Mouse (Mus musculus): ENCODE results near the gene Rnf123. TPM values are rescaled to one million over a fixed set of nuclear protein-coding genes. Genes with fewer than 3 reads are reported as not detected.

The Rnf123 gene
- polyA plus RNA-seq, 1 experiment = 393 TPM

DNA sequence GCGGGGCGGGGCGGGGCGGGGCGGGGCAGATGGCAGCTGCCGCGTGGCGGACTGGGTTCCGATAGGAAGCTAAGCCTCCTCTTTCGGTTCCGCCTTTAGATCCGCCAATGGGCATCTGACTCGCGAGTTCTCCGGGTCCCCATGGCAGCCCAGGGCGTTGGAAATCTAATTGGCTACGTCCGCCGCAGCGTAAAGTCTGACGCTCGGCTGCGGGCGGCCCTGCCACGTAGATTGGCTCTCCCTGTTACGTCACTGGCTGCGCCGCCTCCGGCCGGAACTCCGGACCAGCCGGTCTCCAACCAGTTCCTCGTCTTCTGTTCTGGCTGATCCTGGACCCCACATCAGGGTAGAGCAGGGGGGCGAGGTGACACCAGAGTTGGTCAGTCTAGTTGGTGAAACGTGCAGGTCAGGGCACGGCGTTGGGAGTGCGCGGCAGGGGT lies 34.1 kb downstream of the Rnf123 start, which contains the start of gene Gmppb:
Gene Gmppb, plus strand, starts transcription at position 227 of the 440 bp plus-strand sequence.
- TF ChIP-seq CTCF (IDR thresholded peaks at IDR 0.05; ENCODE audit: control insufficient read depth, insufficient read depth, low read length) = no peak
- peak; percentile 76; the same call in 1 of the 2 replicates for TF ChIP-seq POLR2A (IDR thresholded peaks at IDR 0.05; ENCODE audit: borderline replicate concordance, control insufficient read depth, low read depth, low read length)
- peaks cover 5% of the 10 kb centered on the region for H3K4me1 ChIP-seq (ENCODE audit: control insufficient read depth, insufficient read depth, low read length)
- WGBS = under 1% methylated on average over 39 of the region's 39 CpGs
- peak within 1 kb of the TSS; percentile 95 for H3K4me3 ChIP-seq (replicated peaks; ENCODE audit: control insufficient read depth, low read depth, low read length)
- peak within 1 kb of the TSS; percentile 63 for H3K27ac ChIP-seq (ENCODE audit: control insufficient read depth, insufficient read depth, low read depth, low read length, poor library complexity)

DNA sequence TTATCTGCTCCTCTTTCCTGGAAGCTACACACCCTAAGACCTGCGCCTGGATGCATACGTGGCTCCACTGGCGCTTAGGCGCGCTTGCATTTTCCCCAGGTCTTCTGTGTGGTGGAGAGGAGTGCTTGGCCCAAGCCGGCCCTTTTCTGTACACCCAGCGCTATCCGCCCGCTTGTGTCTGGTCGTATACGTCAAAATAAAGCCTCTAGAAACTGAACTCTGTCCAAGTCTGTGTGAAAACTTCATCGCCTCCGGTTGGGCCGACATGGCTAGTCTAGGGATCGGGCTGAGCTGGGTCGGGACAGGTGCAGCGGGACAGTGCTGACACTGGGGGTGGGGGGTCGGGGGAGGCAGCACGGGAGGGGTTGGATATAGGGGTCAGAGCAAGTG lies 34.6 kb downstream of the Rnf123 start:
- H3K27ac ChIP-seq (ENCODE audit: control insufficient read depth, insufficient read depth, low read depth, low read length, poor library complexity) = peak overlapping the region; percentile 28
- H3K4me3 ChIP-seq (replicated peaks; ENCODE audit: control insufficient read depth, low read depth, low read length) = peak overlapping the region; percentile 60
- H3K4me1 ChIP-seq (ENCODE audit: control insufficient read depth, insufficient read depth, low read length) = peaks cover 5% of the 10 kb centered on the region
- TF ChIP-seq POLR2A (IDR thresholded peaks at IDR 0.05; ENCODE audit: borderline replicate concordance, control insufficient read depth, low read depth, low read length) = no peak
- no peak for TF ChIP-seq CTCF (IDR thresholded peaks at IDR 0.05; ENCODE audit: control insufficient read depth, insufficient read depth, low read length)
- WGBS = 2% methylated on average over 19 of the region's 19 CpGs

DNA sequence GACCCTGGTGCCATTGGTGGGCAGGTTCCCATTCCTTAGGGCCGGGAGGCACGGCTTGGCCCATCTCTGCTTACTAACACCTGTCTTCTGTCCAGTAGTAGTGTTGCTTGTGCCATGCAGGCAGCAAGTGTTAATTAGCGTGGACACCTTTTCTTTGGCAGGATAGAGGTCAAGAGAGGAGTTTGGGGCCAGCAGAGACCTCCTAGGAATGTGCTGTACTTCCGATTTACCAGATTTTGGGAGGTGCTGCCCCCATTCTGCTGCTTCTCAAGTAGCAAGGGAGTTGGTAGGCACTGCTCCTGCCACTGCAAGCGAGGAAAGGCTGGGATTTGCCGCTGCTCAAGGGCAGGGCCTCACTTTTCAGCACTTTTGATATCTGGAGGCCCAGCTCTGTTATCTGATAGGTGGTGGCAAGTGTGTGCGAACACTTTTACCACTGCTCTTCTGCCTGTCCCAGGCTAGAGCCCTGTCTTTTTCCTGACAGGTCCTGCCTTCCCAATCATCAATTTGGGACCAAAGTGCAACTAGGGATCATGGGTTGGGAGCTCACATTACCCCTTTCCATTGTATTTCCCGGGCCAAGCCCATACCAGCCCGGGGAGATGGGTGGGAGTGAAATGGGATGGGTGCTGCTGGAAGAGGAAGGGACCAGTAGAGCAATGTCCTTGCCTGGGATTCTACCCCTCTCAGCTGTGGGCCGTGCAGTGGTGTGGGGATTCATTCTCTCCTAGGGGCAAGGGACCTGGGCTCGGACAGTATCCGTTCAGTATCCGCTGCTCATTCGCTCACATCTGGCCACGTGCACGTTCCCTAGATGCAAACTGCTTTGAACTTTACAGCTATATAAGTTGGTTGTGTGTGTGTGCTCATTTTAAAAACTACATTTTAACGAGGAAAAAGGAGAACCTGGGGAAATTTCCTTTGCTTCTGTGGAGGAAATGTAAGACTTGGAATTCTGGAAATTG lies 35.3 kb downstream of the Rnf123 start:
- peak overlapping the region; percentile 28 for H3K27ac ChIP-seq (ENCODE audit: control insufficient read depth, insufficient read depth, low read depth, low read length, poor library complexity)
- peak overlapping the region; percentile 60 for H3K4me3 ChIP-seq (replicated peaks; ENCODE audit: control insufficient read depth, low read depth, low read length)
- peaks cover 2% of the 10 kb centered on the region; the same call in 1 of the 2 replicates for H3K4me1 ChIP-seq (ENCODE audit: control insufficient read depth, insufficient read depth, low read length)
- 54% methylated on average over 17 of the region's 17 CpGs for WGBS
- no peak for TF ChIP-seq POLR2A (IDR thresholded peaks at IDR 0.05; ENCODE audit: borderline replicate concordance, control insufficient read depth, low read depth, low read length)
- TF ChIP-seq CTCF (IDR thresholded peaks at IDR 0.05; ENCODE audit: control insufficient read depth, insufficient read depth, low read length) = no peak

DNA sequence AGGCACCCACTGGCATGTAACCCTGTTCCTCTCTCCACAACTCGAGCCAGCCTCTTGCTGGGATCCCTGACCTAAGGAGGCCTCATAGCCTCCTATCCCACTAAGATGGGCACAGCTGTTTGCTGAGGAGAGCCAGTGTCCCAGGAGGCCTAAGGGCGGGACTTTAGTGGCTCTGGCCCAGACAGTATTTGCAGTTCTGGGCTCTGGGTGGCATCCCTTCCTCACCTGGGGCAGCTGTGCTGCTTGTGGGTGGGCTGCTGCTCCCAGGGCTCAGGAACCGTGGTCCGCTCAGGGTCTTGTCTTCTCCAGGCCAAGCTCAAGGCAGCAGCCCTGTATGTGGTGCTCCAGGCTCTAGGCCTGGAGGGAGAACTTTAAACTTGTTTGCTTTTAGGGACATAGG lies 36.6 kb downstream of the Rnf123 start:
- WGBS = 86% methylated on average over 4 of the region's 4 CpGs
- TF ChIP-seq CTCF (IDR thresholded peaks at IDR 0.05; ENCODE audit: control insufficient read depth, insufficient read depth, low read length) = no peak
- no peak for TF ChIP-seq POLR2A (IDR thresholded peaks at IDR 0.05; ENCODE audit: borderline replicate concordance, control insufficient read depth, low read depth, low read length)
- Histone ChIP-seq H3K4me3 (replicated peaks; ENCODE audit: control insufficient read depth, low read depth, low read length) (no peak overlapping the region), H3K27ac (ENCODE audit: control insufficient read depth, insufficient read depth, low read depth, low read length, poor library complexity) (no peak overlapping the region), H3K4me1 (ENCODE audit: control insufficient read depth, insufficient read depth, low read length) (peaks cover 2% of the 10 kb centered on the region)

DNA sequence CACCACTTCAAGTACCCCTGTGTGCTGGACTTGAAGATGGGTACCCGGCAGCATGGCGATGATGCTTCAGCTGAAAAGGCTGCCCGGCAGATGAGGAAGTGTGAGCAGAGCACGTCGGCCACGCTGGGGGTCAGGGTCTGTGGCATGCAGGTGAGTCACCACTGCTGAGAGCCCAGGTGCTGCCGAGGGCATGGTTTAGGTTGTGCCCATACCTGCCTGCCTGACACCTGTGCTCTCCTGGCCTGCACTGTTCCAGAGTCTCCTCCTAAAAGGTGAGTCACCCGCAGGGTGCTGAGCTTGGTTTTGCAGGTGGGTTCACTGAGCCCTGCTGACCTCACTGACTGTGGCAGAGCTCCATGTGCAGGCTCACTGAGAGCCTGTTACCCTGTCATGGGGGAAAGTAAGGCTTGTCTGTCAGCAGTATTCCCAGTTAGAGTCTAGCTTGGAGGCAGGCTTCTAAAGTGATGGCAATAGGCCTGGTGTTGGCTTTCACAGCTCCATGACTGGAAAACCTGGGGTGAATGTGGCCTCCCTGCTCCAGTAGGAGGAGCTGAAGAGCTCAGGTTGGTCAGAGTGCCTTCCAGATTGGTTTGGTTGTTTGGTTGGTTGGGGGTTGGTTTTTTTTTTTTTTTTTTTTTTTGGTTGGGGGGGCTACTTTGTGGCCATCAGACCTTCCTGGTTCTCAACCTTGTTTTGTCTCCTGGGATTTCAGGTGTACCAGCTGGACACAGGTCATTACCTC lies 38.2 kb downstream of the Rnf123 start:
- 97% methylated on average over 8 of the region's 8 CpGs for WGBS
- 0 out of 2 replicates have a peak, but pooled peaks have one; percentile 19 for TF ChIP-seq CTCF (IDR thresholded peaks at IDR 0.05; ENCODE audit: control insufficient read depth, insufficient read depth, low read length)
- no peak for TF ChIP-seq POLR2A (IDR thresholded peaks at IDR 0.05; ENCODE audit: borderline replicate concordance, control insufficient read depth, low read depth, low read length)
- Histone ChIP-seq H3K4me3 (replicated peaks; ENCODE audit: control insufficient read depth, low read depth, low read length) (no peak overlapping the region), H3K27ac (ENCODE audit: control insufficient read depth, insufficient read depth, low read depth, low read length, poor library complexity) (no peak overlapping the region), H3K4me1 (ENCODE audit: control insufficient read depth, insufficient read depth, low read length) (peaks cover 2% of the 10 kb centered on the region)

DNA sequence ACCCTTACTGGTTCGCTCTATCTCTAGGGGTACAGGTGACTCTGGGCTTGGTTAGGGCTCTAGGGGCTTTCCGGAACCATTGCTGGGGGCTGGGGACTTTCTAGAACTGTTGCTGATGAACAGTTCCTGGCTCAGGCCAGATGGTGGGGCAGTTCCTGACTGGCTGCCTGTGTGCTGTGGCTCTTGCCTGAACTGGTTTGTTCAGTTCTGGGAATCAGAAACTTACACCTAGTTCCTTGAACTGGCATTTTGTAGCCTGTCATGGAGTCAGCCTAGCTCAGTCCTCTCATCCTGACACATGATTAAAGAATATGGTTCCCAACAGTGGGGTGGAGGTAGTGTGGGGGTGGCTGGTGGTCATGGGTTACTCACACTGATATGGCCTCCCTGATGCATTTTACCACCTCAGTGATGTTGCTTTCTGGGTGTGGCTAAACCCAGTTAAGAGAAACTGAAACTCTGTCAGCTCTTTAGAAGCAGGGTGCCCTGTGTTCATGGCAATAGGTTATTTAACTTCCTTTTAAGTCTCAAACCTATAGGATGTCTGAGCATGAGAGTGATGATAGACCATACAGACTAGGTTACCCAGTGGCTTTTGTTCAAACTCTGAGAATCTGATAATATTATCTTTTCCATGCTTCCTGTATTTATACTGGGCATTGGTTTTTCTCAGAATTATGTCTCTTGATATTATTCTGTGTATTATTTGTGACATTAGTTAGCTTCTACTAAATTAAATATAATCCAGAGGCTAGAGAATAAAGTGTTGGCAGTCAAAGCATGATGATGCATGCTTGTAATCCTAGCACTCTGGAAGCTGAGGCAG lies 47.6 kb downstream of the Rnf123 start:
- H3K4me3 ChIP-seq (replicated peaks; ENCODE audit: control insufficient read depth, low read depth, low read length) = no peak overlapping the region
- H3K27ac ChIP-seq (ENCODE audit: control insufficient read depth, insufficient read depth, low read depth, low read length, poor library complexity) = no peak overlapping the region
- 95% methylated on average over 2 of the region's 2 CpGs for WGBS
- H3K4me1 ChIP-seq (ENCODE audit: control insufficient read depth, insufficient read depth, low read length) = no peaks in the 10 kb centered on the region
- TF ChIP-seq POLR2A (IDR thresholded peaks at IDR 0.05; ENCODE audit: borderline replicate concordance, control insufficient read depth, low read depth, low read length) = no peak
- TF ChIP-seq CTCF (IDR thresholded peaks at IDR 0.05; ENCODE audit: control insufficient read depth, insufficient read depth, low read length) = no peak

DNA sequence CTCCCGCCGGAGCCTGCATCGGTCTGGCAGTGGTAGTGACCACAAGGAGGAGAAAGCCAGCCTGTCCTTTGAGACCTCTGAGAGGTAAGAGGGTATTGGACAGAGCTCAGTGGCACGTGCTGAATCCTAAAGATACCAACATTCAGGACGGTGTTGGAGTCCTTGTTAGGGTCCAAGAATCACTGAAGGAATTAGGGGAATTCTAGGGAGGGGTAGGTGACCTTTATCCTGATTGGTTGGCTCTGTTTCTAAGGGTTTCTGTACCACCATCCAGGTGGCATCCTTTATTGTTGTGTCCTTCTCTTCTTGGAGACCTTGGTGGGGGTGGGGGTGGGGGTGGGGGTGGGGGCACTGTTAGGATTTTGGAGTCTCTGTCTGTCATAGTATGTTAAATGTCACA lies 51.0 kb downstream of the Rnf123 start:
- Histone ChIP-seq H3K4me3 (replicated peaks; ENCODE audit: control insufficient read depth, low read depth, low read length) (no peak overlapping the region), H3K4me1 (ENCODE audit: control insufficient read depth, insufficient read depth, low read length) (no peaks in the 10 kb centered on the region), H3K27ac (ENCODE audit: control insufficient read depth, insufficient read depth, low read depth, low read length, poor library complexity) (no peak overlapping the region)
- WGBS = 94% methylated on average over 5 of the region's 5 CpGs
- TF ChIP-seq POLR2A (IDR thresholded peaks at IDR 0.05; ENCODE audit: borderline replicate concordance, control insufficient read depth, low read depth, low read length) (no peak), CTCF (IDR thresholded peaks at IDR 0.05; ENCODE audit: control insufficient read depth, insufficient read depth, low read length) (no peak)

All from bone marrow, adult 2 months (tissue).